Mouse (Mus musculus) testis, postnatal 10 days (tissue): ENCODE results near the gene Clcn3.
A peak's percentile ranks its signal among the peaks of the same experiment; 100 is the strongest.

Experiments
- DNase-seq: peaks from one replicate; pipeline ENCODE4 v3.0.0; 2021; ENCODE audit warnings: low spot score

Gene Clcn3

DNA sequence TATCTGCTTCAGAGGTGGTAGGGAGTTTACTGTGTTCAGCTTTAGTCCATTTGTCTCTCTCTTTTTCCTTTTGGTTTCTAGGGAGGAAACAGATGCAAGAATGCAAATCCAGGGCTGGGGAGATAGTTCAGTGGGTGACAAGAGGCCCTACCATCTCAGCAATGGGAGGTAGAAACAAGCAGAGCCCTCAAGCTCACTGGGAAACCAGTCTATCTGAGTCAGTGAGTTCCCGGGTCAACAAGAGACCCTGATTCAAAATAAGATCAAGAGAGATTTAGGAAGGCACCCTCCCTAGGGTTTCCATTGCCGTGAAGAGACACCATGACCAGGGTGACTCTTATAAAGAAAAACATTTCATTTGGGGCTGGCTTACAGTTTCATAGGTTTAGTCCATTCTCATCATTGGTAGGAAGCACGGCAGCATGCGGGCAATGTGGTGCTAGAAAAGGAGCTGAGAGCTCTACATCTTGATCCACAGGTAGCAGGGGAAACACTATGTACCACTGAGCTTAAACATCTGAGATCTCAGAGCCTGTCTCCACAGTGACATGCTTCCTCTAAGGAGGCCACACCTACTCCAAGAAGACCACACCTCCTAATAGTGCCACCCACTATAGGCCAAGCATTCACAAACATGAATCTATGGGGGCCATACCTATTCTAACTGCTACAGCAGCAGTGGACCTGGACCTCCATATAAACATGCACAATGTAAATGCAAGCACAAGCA lies 114.7 kb downstream of the Clcn3 start:
- no peak for DNase-seq

DNA sequence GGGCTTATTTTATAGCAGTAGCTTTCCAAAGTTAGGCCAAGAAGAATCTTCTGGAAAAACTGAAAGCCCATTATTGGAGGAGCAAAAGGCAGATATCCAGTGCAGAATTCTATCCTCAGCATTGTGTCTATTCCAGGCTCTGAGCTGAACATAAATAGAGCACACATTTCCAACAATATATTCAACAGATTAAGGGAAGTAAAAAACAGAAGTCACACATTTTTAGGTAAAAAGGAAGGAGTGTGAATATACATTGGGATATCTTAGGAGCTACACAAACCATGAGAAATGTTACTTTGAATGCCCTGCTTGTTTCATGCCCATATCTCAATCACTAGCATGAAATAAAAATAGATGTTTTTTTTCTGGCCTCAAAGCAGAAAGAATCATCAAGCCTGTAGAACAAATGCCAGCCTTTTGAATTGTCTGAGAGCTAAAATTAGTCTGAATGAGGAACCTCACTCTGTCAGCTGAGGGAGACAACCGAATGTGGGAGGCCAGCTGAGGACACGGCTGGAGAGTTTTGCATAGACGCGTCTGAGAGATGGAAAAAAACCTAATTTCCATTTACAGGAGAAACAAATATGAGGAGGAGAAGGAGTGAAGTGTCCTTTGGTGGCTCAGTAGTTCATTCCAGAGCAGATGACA lies 115.5 kb downstream of the Clcn3 start:
- DNase-seq: no peak

DNA sequence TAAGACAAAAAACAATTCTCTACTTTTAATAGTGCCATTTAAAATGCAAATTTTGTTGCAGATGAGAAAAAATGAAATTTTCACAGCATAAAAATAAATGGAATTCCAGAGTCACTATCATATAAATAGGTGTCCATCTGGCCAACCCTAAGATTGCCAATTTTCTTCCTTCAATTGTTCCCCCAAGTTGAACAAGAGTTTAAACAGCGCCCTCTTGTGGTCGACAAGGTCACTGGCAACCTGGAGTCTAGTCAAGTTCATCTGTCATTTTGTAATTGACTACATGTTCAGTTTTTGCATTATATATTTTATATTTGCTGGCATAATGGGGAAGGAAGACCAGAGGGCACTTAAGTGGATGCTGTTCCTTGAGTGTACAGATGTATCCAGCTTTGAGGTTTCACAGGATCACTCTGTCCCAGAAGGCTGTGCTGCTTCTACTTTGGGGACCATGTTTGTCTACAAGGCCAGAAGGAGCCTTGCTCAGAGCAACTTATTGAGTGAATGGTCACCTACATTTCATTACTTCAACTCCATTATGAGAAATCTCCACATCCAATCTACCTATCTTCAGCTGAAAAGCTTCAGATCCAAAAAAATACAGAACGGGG lies 117.5 kb downstream of the Clcn3 start:
- DNase-seq: peak; percentile 82

DNA sequence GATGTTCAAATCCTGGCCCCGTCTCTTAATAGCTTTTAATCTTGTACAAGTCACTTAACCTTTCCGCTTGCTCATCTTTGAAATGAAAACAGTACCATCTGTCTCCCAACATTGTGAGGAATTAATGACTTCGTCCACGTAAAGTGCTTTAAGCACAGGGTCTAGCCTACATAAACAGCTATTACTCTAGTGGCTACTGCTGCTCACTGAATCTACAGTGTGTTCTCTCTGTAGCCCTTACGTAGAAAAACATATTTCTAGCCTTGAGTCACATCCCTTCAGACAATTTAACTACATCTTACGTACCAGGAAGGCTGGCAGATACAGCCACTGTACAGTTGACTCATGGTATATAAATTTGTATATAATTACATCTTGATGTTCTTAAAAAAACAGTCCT lies 118.2 kb downstream of the Clcn3 start:
- no peak for DNase-seq

DNA sequence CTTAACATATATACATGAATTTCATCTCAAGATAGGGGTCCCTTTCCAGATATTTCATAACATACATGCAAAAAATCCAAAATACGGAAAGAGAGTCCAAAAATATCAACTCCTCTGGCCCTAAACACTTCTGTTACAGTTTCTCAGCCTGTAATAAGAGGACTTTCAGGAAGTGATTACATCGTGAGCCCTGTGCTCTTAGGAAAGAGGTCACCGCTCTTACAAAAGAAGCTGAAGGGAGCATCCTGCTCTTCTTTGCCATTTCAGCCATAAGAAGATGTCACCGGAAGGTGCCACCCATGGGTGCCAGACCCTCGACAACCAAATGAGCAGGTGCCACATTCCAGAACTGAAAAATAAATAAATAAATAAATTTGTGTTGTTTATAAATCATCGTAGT lies 121.3 kb downstream of the Clcn3 start:
- no peak for DNase-seq

DNA sequence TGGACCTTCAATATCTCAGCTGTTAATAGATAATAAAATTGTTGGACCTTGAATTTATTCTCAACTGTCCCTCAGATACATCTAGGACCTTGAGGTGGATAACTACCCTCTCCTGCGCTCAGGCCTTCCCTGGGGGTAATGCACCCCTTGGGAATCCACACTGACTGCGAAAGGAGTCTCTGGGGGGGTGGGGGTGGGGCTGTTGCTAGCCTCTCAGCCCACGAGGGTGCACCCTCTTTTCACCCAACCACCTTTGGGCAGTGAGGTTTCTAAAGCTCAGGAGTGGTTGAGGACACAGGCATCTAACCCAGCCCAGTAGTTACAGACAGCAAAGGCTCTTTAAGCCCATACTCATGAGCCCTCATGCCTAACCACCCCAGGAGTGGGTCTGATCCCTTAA lies 122.4 kb downstream of the Clcn3 start:
- no peak for DNase-seq
